Mouse (Mus musculus): Measurements from ENCODE around the gene Ddx23.

The Ddx23 gene

DNA sequence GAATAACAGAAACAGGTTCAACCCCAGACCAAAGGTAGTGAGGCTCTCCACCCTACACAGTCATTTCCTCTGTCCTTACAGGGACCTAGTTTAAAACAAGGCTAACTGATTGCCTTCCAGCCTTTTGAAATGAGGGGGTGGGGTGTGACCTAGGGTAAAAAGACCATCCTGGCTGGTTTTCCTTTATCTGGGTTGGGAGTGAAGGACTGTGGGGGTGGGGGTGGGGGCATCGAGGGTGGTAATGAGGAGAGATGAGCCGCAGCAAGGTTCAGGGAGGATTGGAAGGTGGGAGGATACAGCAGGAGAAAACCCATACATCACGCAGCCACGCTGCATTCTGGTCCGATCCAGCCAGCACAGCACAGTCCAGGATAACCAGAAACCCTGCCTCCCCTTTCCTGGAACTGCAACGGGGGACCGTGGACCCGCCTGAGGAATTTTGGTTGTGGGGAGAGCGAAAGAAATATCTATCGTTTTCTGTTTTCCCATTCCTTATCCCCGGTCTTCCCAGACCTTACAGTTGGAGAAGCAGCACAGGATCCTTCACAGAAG is 12.4 kb upstream of the Ddx23 start:
- no peak for DNase-seq (ENCODE audit: low spot score)

DNA sequence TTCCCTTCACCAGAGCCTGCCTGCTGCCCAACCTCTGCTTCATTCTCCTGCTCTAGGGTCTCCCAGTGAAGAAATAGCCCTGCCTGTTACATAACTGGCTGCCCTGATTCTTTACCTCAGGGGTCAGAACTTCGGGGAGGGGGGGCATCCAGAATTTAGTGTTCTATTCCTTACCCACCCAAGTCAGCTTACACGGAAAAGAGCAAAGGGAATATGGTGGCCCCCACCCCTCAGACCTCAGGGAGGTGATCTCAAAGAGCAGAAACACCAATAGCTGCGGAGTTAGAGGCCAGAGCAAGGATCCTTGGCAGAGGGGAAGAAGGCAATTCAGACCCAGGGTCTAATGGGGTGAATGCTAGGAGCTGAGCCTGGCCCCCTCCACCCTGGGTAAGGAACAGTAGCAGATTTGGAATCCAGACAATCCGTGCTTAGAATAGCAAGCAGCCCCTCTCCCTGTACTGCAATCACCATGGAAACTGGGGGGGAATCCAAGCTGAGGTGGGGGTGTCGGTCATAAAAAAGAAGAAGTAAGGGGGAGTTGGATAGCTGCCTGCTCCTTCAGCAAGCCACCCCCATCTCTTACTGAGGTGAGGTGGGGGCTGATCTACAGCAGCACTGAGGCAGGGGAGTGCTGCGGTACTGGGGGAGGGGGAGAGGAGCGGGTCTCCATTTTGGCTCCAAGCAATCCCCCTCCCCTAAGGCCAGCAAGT is 11.7 kb upstream of the Ddx23 start:
- DNase-seq (ENCODE audit: low spot score) = peak; percentile 26

DNA sequence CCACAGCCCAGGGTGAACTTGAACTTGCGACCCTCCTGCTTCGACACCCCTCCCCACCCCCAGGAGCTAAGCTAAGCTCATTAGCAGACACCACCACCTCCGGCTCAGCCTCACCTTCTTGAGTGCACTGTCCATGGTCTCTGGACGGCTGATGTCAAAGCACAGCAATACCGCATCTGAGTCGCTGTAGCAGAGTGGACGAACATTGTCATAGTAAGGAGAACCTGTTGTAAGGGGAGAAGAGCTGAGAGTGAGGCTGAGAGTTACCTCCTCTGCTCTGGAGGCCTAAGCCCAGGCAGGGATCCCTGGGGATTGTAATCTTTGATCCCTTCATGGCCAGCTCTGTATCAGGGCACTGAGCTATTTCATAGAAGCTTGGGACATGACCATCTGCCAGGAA is 11.0 kb upstream of the Ddx23 start:
- no peak for DNase-seq (ENCODE audit: low spot score)

DNA sequence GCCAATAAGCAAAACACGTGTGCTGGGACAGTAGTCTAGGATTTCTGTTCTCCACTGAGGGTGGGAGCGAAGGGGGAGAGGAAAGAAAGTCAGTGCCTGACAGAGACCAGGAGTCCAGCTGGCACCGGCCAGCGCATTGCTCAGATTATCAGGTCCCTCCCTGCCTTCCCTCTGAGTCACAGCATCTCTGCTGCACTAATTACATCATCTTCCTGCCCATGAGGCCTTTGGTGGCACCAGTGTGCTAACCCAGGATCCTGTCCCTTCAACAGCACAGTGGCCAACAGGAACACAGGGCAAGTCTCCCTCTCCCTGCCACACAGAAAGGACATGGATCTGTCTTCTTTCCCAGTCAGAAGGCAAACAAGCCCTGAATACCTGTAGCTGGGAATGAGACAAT is 9.9 kb upstream of the Ddx23 start:
- DNase-seq (ENCODE audit: low spot score) = no peak

DNA sequence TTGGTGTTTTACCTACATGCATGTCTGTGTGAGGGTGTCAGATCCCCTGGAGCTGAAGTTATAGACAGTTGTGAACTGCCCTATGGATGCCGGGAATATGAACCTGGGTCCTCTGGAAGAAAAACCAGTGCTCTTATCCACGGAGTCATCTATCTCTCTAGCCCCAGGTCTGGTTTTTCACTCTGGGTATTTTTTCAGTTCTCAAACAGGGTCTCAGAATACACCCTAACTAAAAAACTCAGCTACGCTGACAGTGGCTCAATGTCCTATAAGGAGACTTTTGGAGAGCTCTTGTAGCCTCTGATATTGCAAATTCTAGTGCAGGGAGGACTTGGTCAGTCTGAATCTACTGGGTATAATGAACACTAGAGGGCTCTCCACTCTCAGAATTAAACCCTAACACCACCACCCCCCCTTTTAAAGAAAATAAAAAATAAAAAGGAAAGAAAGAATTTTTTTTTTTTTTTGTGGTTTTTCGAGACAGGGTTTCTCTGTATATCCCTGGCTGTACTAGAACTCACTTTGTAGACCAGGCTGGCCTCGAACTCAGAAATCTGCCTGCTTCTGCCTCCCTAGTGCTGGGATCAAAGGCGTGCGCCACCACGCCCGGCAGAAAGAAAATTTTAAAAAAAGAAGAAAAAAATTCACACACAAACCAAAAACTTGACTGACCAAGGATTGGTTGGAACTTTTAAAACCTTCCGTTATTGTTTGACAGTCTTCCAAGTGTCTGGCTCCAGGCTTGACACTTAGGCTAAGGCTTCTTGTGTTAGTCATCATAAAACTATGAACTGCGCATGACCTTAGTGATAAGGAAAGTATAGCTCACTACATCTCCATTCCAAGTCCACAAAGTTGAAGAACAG is 1.6 kb upstream of the Ddx23 start:
- DNase-seq (ENCODE audit: low spot score) = no peak

DNA sequence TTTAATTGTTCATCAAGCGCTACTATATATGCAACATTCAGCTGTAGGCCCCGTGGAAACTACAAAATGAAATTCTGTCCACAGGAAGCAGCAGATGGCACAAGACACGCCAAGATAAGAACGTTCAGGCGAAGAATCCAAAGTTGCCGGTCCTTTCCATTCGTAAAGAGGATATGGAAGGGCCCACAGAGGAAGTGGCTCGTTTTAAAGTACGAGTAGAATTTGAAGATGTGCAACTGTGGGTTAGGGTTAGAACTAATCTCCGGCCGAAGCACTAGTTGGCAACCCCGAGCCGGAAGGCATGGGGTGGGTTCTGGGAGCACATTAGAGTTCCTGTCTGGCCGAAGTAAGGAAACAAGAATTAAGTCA is 512 bp downstream of the Ddx23 start:
- DNase-seq (ENCODE audit: low spot score) = no peak

DNA sequence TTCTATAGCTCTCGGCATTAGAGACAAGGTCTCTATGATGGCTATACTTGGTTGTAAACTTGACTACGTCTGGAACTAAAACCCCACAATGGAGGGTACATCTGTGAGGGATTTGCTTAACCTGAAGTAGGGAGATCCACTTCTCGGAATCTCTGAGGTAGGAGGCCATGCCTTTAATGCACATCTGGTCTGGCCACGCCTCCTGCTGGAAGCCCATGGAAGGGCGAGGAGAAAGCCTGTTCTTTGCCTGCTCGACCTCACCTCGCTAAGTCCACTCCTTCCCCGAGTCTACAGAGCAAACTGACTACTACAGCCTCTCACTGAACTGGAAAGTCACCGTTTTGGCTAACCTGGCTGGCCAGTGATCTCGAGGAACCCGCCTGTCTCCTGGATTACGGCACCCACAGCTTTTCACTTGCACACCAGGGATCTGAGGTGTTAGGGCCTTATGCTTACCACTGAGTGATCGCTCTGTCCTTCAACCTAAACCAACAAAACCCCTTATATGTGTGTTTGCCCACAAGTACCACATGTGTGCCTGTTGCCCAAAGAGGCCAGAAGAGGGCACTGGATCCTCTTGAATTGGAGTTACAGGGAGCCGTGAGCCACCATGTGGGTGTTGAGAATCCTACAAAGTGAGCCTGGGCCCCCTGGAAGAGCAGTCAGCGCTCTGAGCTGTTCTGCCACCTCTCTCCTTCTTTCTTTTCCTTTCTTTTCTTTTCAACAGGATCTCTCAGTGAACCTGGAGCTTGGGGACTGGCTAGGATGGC is 5.5 kb downstream of the Ddx23 start:
- peak; percentile 30 for DNase-seq (ENCODE audit: low spot score)

DNA sequence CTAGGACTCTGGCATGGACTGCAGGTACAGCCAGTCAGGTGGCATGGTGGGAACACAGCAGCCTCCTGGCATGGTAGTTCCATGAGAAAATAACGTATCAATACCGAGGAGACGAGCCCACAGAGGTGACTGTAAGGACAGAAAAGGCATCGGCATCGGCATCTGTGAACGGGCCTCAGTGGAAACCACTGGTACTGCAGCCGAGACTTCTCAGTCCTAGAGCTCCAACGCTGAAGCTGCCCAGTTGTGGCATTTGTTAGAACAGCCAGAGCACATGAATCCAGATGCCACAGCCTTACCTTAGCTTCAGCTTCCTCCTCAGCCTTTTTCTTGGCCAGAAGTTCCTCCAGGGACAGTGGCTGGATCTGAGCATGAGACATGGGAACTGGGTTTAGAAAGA is 10.5 kb downstream of the Ddx23 start:
- DNase-seq (ENCODE audit: low spot score) = no peak

DNA sequence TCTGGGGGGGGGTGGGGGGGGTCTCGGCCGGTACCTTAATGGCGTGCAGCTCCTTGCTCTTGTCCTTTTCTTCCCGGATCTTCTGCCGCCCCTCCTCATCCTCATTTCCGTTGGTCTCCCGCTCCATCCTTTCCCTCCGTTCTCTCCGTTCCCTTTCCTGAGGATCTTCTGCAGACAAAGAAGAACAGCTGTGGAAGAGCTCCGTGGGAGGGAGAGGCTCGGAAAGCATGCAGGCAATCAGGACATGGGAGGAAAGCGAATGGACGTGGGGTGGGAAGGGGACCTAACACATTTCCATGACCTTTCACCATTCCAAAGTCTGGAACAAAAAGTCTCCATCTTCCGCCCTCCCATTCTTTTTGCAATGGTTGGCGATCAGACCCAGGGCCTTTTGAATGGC is 11.3 kb downstream of the Ddx23 start:
- no peak for DNase-seq (ENCODE audit: low spot score)

DNA sequence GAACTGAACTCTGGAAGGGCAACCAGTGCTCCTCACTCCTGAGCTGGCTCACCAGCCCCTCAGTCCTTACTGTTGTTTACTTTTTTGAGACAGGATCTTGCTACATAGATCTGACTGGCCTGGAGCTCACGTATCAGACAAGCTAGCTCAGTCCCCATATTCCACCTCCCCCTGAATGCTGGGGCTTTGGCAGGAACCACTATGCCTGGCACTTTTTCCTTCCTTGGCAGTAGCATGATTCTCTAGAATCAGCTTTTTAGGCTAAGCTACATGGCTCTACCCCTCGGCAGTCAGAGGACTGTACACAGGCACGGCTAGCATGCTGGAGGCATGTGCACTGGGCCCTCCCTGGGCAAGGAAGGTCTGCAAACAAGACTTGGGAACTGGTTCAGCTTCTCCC is 14.6 kb downstream of the Ddx23 start:
- no peak for DNase-seq (ENCODE audit: low spot score)

DNA sequence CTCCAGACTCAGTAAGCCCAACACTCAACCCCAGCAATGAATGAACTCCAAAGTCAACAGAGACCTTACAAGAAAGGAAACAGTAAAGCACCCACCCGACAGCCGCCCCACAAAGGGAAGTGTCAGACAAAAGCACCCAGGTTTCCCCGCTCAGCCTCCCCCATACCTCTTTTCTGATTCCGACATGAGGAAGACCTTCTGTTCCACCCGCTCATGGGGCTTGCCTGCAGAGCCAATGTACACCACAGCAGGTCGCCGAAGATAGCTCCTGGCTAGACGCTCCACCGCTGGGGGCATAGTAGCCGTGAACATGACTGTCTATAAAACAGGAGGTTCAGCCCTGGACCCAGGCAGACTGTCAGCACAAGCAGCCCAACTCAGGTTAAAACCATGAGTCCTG is 15.4 kb downstream of the Ddx23 start:
- DNase-seq (ENCODE audit: low spot score) = no peak

DNA sequence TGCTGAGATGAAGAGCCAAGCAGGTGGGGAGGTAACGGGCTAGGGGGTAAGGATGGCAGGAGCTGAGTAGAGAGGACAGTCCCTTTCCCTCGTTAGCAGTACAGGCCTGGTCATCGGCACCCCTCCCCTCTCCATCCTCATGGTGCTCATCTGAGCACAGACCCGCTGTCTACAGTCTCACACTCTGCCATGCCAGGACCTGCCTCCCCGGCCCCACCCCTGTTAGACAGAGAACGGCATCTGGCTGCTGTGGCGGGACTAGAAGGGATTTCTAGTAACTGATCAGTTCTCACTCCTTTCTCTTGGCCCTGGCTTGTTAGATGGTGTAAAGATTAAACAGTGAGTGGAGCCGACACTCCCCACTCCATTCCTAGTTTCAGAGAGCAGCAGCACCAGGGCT is 16.0 kb downstream of the Ddx23 start:
- no peak for DNase-seq (ENCODE audit: low spot score)

DNA sequence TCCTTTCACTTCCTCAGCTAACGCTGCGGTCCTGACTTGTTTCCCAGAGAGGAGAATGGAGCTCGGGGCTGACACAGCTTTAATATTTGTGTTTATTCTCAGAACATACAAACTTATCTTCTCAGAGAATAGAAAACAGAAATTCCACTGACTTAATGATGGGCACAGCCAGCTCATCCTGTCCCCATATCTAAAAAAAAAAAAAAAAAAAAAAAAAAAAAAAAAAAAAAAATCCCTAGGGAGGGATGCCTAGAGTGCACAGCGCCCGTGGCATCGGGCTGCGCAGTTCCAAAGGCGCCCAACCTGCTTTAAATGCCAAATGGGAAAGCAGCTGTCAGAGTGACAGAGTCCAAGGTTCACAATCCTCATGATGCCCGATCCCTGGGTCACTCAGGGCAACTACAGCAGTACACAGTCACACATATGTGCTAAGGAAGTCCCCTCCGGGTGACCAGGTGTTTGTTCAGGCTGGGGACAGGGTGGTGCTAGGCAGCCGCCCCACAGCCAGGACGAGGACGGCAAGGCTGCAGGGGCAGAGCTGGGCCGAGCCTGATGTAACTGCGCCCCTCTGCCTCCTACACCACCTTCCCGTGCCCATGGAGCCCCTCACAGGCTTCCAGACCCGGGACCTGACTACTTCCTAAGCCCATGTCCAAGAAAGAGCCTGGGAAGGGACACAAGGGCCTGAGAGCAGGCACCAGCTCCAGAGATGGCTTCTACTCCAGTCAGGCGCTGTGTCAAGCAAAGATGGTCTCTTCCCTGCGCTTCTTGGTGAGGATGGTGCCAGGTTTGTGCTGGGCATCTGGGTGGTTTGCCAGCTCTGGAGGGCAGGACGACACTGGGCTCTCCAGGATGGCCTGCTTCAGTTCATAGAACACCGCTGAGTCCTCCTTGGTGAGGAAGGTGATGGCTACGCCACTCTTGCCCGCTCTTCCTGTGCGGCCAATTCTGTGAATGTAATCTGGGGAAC is 17.4 kb downstream of the Ddx23 start:
- no peak for DNase-seq (ENCODE audit: low spot score)

DNA sequence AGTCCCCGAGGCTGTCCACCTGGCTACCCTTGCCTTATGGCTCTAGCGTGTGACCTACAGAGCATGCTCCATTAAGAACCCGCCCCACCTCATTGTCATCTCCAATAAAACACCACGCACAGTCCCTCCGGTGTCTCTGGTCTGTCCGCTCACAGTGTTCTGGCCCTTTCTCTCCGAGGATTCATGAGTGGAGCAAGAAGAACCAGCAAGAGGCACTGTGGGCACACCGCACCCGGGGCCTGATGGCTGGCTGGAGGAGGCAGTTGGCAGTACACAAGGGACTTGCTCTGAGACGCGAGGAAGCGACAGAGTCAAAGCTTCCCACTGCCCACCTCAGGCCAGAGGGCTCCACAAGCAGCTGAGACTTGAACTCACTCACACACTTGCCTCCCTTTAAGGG is 18.3 kb downstream of the Ddx23 start:
- DNase-seq (ENCODE audit: low spot score) = no peak

DNA sequence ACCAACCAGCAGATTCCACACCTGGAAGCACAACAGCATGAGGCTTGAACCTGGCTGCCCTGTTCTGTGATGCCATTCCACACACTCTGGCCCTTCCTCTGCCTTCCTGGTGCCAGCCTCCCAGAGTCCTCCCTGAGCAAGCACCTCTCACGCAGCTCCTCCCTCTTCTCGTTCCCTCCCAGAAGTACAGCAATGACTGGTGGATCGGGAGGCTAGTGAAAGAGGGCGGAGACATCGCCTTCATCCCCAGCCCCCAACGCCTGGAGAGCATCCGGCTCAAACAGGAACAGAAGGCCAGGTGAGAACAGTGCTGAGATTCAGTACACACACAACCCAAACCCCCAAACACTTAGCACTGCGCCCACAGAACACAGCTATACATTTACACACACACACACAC is 22.5 kb downstream of the Ddx23 start:
- no peak for DNase-seq (ENCODE audit: low spot score)

DNA sequence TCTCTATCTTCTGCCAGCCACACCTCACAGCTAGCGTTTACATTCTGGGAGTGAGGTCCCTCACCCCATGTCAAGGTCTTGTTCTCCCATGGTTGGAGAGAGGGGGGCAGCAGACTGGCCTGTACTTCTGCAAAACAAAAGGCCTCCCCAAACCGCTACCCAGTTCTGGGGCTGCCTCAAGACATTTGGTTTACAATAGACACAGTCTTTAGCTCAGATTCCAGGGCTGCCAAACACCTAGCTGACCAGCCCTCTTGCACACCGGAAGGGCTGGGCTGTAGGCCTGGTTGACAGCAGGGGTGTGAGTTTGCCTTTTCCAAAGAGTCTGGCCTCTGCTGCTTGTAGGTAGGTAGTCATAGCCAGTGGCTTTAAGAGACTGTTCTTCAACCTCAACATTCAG is 25.5 kb downstream of the Ddx23 start:
- no peak for DNase-seq (ENCODE audit: low spot score)

DNA sequence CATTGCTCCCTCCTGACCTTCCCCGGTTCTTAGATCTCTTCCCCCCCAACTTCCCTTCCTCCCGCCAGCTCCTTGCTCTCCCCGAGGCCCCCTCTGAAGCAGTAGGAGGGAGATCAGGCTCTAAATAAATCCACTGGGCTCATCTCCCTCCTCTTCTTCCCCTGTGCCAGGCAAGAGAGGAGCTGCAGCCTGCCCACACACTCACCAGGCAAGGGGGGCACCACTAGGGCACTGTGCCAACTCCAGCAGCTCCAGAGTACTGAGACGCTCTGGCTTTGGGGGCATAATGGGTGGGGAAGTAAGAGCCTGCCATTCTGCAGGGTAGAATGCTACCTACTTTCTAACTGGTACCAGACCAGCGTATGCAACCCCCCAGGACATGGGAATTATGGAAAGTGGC is 26.2 kb downstream of the Ddx23 start:
- no peak for DNase-seq (ENCODE audit: low spot score)

DNA sequence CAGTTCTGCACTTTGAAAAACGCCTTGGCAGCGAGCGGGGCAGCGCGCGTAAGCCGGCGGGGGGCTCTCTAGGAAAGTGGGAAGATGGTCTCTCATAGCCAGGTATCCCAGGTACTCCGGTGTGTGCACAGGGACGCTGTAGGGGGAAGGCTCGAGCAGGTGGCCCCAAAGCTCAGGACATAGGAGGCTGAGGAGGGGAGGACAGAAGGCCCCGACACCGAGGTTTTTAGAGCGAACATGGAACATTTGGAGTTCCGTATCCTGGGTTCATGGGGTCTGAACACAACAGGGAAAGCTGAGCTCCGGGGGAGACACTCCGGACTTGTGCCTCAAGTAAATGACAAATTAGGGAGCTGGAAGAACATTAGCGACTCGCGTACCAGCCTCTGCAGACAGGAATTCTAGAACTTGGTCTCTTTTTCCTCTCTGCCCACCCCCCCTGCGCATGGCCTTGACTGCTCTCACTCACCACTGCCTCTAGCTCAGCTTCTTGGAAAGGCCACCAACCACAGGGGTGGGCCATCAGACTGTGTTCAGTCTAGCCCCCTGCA is 27.3 kb downstream of the Ddx23 start:
- DNase-seq (ENCODE audit: low spot score) = no peak

DNA sequence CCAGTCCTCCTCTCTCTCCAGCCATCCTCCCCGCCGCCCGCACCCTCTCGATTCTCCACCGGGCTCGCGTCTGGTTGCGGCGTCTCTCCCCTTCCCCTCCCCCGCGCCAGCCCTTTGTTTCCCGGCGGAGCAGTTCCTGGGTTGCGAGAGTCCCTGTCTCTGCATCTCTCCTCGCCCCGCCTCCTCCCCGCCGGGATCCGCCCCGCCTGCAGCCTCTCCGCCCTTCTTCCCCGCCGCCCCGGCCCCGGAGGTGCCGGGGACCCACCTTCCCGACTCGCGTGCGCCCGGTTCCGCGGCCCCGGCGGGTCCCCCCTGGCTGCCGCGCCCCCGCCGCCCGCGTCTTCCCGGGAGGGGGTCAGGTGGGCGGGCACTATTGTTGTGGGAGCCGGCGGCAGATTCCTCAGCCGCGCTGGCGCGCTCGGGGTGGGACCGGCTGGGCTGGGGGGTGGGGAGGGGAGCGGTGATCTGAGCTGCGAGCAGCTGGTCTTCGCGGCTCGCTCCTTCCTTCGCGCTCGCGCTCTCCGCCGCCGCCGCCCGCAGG is 28.1 kb downstream of the Ddx23 start:
- peak; percentile 87 for DNase-seq (ENCODE audit: low spot score)

DNA sequence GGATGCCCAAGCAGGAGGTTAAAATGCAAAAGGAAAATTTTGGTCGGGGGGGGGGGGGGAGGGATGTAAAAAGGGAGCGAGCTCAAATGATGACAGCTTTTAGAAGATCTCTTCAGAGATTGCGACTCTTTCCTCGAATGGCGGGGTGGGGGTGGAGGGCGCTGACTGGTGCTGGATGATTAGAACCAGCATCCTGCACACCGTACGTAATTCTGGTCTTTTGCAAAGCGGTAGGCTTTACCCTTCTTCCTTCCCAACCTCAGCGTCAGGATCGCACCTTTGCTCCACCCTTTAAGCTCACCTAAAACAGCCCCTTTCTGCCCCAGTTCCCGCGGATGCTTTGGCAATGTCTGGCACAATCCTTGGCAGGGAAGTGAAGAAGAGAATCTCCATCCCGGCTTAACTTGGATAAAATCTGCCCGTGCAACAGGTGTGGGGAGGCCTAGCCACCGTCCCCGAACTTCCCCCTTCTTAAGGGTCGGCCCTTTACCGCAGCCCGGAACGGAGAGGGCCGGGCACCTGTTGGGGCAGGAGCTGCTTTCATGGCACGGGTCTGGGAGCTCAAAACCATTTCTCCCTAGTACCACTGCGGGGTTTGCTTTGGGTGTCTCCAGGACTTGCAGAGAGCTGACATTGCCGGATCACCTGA is 28.7 kb downstream of the Ddx23 start:
- no peak for DNase-seq (ENCODE audit: low spot score)
